Mouse (Mus musculus) left cerebral cortex, postnatal 4 days (tissue): Measurements from ENCODE around the gene Ppid. TPM values are rescaled to one million over a fixed set of nuclear protein-coding genes. Genes with fewer than 3 reads are reported as not detected.
"Not testable (repeated sequence)": the region's sequence is repeated elsewhere in the genome, so short reads cannot be mapped to it uniquely, and the experiment has no call there.

ENCODE experiments used
- DNase-seq: peaks from one replicate; pipeline ENCODE4 v3.0.0-alpha.2; 2022
- intact Hi-C: fragments of 180-260 bp; cut with DNase I; formaldehyde crosslinking; loops from one replicate; pipeline ENCODE4 v1.15.1; 2025
- total RNA-seq, 2 experiments: library from RNA; stranded (reverse); gene quantifications; 2 replicates each; pipeline ENCODE4 v1.2.3; 2021

Ppid gene
- total RNA-seq, 2 experiments from 2014 or later = 75.0 to 78.1 TPM

GRCm38 (mm10) chr3:79568629-79569350 is 22.4 kb upstream of the Ppid start:
- no peak for DNase-seq
- intact Hi-C loops = loop anchor here (10.0 kb wide), 1 partner anchor 54 kb away; no protein-coding TSS in a partner anchor

DNA sequence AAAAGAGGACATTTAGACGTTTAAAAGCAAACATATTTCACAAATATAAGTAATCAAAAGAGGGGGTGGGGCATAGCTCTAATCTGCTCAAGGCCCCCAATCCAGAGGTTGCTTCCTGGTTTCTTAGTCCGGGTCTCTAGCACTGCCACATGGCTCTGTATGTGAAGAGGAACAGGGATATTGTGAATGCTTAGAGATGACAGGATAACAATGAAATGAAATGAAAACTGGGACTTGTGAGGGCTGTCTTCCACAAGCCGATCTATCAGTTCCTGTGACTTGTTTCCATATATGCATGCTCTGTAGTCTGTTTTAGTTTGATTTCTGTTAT is 21.8 kb upstream of the Ppid start:
- no peak for DNase-seq
- intact Hi-C loops = loop anchor here (10.0 kb wide), 1 partner anchor 55 kb away; no protein-coding TSS in a partner anchor

DNA sequence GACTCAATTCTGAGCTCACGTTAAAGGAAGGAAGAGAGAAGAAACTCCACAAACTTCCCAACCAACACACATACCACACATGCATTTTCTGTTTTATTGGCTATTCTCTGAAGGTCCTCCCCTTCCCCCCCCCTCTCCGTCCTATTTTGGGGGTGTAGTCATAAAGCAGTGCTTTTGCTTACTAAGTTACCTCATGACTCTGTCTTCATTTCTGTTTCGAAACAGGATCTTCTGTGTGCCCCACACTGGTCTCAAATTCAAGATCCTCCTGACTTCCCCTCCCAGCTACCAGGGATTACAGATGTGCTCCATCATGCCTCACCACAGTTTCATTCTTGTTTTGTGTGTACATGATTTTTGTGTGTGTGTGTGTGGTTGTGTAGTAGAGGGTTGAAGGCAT is 18.7 kb upstream of the Ppid start:
- intact Hi-C loops = no loop called here
- DNase-seq = no peak

DNA sequence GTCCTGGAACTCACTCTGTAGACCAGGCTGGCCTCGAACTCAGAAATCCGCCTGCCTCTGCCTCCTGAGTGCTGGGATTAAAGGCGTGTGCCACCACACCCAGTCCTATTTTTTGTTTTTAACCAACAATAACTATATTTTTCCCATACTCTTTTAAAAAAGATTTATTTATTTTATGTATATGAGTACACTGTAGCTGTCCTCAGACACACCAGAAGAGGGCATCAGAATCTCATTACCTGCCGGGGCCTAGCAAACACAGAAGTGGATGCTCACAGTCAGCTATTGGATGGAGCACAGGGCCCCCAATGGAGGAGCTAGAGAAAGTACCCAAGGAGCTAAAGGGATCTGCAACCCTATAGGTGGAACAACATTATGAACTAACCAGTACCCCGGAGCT is 17.8 kb upstream of the Ppid start:
- intact Hi-C loops = not testable (repeated sequence)

GRCm38 (mm10) chr3:79574336-79574735 is 16.8 kb upstream of the Ppid start:
- no peak for DNase-seq
- intact Hi-C loops = no loop called here

More for the DNA sequence above, 17.8 kb upstream of the Ppid start:
- not testable (repeated sequence) for DNase-seq

DNA sequence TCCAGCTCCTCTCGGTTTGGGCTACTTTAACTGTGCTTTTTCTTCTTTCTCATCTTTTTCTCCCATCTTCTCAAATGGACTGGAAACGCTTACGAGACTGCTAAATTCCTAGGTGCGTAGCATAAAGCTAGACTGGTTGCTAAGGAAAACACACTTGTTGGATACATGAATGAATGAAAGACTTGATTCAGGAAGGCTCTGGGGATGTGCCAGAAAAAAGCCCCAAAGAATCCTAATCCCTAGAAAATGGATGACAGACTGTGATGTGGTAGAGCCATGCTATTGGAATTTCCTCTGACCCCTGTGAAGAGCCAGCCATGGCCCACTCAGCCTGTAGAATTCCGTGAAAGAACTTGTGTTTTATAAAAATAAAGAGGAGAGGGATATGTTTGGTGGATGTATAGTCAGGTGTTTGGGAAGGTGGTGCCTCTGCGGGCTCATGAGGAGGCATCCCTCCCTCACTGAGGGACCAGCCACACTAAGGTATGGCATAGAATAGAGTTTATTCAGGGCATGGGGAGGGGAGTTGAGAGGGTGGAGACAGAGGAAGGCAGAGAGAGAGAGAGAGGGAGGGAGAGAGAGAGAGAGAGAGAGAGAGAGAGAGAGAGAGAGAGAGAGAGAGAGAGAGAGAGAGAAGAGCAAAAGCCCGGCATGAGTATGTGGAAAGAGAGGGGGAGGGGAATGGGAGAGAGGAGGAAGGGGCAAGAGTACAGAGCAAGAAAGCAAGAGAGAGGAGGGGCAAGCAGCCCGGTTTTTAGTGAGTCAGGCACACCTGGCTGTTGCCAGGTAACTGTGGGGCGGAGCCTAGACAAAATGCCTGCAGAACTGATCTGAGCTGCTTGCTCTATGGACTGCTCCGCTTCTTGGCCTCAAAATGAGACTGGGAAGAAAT is 15.3 kb upstream of the Ppid start:
- no peak for DNase-seq
- intact Hi-C loops = no loop called here

GRCm38 (mm10) chr3:79576468-79576816 is 14.7 kb upstream of the Ppid start:
- intact Hi-C loops = no loop called here

GRCm38 (mm10) chr3:79576865-79577264 is 14.3 kb upstream of the Ppid start:
- intact Hi-C loops = no loop called here

More at GRCm38 (mm10) chr3:79576468-79576816, 14.7 kb upstream of the Ppid start:
- DNase-seq = no peak

GRCm38 (mm10) chr3:79577606-79578005 is 13.5 kb upstream of the Ppid start:
- intact Hi-C loops = no loop called here
- no peak for DNase-seq

More at GRCm38 (mm10) chr3:79576865-79577264, 14.3 kb upstream of the Ppid start:
- no peak for DNase-seq

DNA sequence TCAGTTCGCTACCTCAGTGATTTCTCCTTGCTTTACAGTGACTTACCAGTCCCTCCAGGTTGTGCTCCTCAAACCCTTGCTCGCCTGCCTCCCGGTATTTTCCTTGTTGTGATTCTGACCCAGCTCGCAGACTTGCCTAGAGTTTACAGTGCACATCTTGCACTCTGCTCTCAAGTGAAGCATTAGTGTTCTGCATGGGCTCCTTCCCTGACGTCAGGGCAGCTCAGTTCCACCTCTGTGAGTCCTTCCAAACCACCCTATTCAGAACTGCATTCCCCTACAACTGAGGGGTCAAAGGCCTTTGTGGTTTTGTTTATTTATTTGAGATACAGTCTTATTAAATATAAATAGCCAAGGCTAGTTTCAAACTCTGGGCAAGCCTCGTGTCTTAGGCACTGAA is 13.0 kb upstream of the Ppid start:
- intact Hi-C loops = no loop called here
- no peak for DNase-seq

DNA sequence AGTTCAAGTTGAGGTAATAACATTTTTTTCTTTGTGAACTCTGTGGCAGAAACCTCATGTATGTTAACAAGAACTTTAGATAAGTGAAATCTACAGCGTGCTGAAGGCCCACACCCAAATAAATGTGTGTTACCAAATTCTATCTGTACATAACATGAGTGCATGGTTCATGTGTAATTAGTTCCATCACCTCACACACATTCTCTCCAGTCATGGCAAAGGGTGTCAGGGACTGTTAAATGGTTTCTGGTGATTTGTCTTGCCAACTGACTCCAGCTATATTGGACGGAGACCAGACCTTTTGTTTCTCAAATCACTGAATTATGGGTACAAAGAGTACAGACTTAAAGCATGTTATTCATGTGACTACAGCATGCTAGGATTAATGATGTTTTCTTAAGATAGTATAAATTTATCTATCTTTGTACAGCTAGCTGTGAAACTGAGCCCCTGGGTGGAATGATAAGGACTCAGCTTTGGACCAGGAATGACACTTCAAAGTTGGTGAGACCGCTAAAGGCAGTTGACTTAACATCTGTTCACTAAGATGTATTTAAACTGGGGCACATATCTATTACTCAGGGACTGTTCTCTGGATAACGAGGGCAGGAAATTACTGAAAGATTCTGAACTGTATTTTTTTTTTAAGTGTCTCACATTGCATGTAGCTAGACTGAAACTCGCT is 11.1 kb upstream of the Ppid start:
- intact Hi-C loops = loop anchor here (10.0 kb wide), 1 partner anchor 295 kb away; the partner anchor contains the start of gene Rapgef2
- no peak for DNase-seq

DNA sequence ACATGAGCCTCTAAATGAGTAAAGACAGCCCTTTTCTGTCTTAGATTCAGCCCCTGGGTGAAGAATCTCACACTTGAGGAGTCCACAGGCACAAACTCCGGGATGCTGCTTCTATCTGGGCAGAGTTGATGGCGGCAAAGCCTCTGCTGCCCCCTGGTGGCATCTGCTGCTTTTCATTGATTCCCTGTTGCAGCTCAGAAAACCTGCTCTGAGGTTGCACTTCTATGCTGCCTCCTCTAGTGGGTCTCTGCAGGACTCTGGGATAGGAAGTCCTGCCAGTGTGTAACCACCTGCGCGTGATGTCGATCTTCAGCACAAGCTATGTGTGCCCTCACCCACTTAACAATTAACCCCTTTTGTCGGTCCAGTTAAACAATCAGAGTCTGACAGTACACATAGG is 4.3 kb upstream of the Ppid start:
- intact Hi-C loops = loop anchor here (2.0 to 10.0 kb wide), 4 partner anchors 302 to 625 kb away; partner anchors contain the start of gene Rapgef2
- DNase-seq = peak; percentile 92

DNA sequence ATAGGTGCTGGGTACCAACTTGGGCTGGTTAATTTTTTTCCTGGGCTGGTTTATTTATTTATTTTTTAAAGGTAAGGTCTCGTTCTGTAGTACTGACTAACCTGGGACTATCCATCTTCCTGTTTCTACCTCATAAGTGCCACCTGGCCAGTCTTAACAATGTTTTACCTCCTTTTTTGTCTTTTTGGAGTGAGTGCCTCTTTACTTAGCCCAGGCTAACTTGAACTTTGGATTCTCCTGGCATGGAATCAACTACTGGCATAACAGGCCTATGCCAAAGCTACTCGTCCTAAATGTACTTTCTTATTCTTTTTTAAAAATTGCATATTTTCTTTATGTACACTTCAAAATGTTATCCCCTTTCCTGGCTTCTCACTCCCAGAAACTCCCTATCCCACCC is 1.5 kb upstream of the Ppid start:
- no peak for DNase-seq
- intact Hi-C loops = loop anchor here (5.0 to 10.0 kb wide), 3 partner anchors 305 to 627 kb away; partner anchors contain the start of gene Rapgef2

- no peak for DNase-seq
- intact Hi-C loops = no loop called here
Observed at GRCm38 (mm10) chr3:79591793-79592471, 790 bp downstream of the Ppid start.

GRCm38 (mm10) chr3:79595468-79595867 is 4.3 kb downstream of the Ppid start:
- DNase-seq = no peak
- intact Hi-C loops = loop anchor here (5.0 kb wide), 1 partner anchor 523 kb away; no protein-coding TSS in a partner anchor

DNA sequence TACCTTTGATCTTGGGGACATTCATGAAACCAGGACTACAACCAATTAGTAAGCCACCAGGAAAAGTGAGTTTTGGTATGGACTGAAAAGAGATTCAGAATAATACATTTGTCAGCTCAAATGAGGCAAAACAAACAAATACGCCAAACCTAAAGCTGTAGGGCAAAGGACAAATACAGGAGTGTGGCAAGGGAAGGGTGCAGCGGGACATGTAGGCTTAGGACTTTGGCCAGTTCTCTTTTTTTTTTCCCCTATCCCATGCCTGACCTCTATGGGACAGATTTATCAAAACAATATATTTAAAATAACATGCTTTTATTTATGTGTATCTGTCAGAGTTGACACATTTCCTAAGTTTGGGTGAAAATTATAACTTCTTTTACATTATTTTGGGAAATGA is 18.7 kb downstream of the Ppid start:
- intact Hi-C loops = no loop called here

DNA sequence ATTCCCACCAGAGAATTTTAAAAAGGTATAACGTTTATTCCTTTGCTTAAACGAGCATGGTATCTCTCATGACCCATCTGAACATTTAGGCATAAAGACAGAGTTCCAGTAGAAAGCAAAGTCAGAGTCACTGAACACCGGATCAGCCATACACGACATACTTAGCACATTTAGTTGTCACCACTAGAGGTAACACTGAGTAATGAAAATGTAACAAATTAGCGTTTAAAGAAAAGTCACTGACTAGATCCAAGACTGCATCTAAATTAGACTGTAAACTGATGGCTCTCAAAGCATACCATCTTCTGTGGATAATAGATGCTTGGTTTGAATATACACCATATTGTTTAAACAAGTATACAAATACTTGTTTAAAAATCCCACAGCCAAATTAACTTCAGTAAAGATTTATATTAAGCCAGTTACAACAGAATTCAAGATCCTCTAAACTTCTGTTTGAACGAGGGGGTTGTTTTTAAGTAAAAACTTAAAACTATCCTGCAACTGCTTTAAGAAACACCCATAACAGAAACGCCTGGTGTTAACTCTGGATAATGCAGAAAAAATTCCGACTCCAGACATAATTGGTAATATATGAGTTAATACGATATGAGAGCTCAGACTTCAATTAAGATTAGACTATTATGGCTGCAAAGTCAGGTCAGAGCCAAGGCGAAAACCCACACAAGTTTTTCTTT is 36.5 kb downstream of the Ppid start:
- no peak for DNase-seq
- intact Hi-C loops = no loop called here

More for the DNA sequence above, 18.7 kb downstream of the Ppid start:
- DNase-seq = no peak

- intact Hi-C loops = no loop called here
- DNase-seq = no peak
Observed at GRCm38 (mm10) chr3:79628182-79628560, 37.0 kb downstream of the Ppid start.

DNA sequence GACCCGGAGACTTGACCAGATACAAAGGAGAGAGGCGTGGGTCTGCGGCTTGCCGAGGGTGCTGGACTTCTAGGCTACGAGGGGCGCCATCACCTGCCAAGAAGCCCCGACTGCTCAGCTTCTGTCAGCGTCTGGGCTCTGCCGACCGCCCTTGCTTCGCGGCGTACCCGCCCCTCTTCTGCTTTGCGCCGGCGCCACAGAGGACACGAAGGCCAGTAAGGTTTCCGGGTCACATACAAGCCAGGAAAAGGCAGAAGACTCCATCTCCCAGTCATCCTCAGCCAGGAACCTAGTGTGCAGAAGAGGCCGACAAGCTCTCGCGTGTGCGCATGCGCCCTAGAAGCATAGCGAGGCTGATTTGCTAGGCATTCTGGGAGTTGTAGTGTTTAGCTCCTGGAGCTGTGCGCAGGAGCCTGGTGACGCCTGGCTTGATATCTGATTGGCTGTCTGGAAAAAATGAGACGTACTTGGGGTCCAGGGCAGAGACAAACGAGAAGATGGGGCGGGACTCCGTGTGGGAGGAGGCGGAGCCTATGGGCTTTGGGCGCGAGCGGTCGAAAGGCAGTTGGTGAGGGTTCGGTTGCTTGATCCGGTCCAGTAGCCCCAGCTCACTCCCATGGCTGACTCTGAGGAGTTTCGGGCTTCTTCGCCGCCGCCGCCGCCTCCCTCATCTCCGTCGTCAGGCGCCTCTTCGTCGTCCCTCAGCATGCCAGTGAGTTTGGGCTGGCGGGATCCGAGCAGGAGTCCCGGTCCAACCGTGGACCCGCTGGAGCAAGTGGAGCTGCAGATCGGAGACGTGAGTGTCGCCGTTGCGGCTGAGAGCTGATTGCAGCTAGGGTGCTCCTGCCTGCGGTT is 37.6 kb downstream of the Ppid start, which contains the start of gene 4930579G24Rik:
Gene 4930579G24Rik, plus strand, starts transcription at position 519 of the 855 bp plus-strand sequence.
- peak; percentile 96 for DNase-seq
- intact Hi-C loops = no loop called here
